Comparison of ENCODE assay signal across 9 mouse cellular contexts in the genomic region with DNA sequence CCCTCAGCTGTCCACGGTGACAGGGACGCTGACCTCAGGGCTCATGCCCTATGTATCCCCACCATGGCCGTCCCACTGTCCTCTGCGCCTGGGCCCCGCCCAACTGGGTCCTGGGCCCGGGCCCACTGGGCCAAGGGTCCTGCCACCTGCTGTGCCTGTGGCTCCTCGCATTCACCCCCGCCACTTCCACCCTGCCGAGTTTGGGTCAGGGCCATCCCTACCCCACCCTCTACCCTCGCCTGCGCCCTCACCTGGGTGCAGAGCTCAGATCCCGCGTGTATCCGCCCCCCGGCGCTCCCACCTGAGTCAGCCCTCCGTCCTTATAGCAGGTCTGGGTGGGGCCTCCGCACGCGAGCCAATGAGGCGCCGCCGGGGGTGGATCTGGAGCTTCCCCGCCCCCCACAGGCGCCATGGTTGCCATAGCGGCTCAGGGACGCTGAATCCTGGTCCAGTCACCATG. TPM values are rescaled to one million over a fixed set of nuclear protein-coding genes. Genes with fewer than 3 reads are reported as not detected.
A peak's percentile ranks its signal among the peaks of the same experiment; 100 is the strongest.
DNase-seq lines count a peak whose midpoint lies in the region; ATAC-seq and TF ChIP-seq lines count a peak whose summit lies in the region.
"Had no signal": no experiment of that assay in that cellular context is flagged by ENCODE, and none has a peak within 500 bp of the region (broad histone marks: within the 10 kb centered on the region; RNA-seq: fewer than 3 reads in every experiment).

Gene Plin5 (minus strand): TSS at position 346 of the 460 bp plus-strand sequence.

- WGBS in hindbrain, embryonic 16.5 days, result 2% methylated on average over 25 of the region's 27 CpGs
- WGBS in liver, adult 2 months, result 4% methylated on average over 27 of the region's 27 CpGs
- 1% methylated on average over 27 of the region's 27 CpGs for WGBS in midbrain, embryonic 15.5 days

- peak; percentile 60 for ATAC-seq in common myeloid progenitor, adult 5-6 weeks (replicated peaks; ENCODE audit: low read depth, poor library complexity, severe bottlenecking)
- ATAC-seq in hindbrain, embryonic 16.5 days, result peak; percentile 67
- ATAC-seq in midbrain, embryonic 15.5 days (replicated peaks), result 0 out of 2 replicates have a peak, but pooled peaks have one; percentile 27

- peak within 1 kb of the TSS; percentile 6; the same call in 1 of the 2 replicates for H3K9ac ChIP-seq in hindbrain, embryonic 16.5 days (ENCODE audit: low read depth, low read length)
- peak within 1 kb of the TSS; percentile 67 for H3K9ac ChIP-seq in liver, adult 2 months (ENCODE audit: low read depth, low read length)
- H3K9ac ChIP-seq in midbrain, embryonic 15.5 days, result no peak within 1 kb of the TSS

- TF ChIP-seq CTCF in left cerebral cortex, adult 2 months (IDR thresholded peaks at IDR 0.05), result no peak
- no peak for TF ChIP-seq CTCF in liver, adult 2 months (IDR thresholded peaks at IDR 0.05; ENCODE audit: low read depth, low read length)

- H3K27me3 ChIP-seq in hindbrain, embryonic 16.5 days (replicated peaks; ENCODE audit: control insufficient read depth, insufficient read depth, low read length), result peaks cover 29% of the 10 kb centered on the region
- H3K27me3 ChIP-seq in liver, adult 2 months (ENCODE audit: control insufficient read depth, insufficient read depth, low read length), result no peaks in the 10 kb centered on the region
- peaks cover 42% of the 10 kb centered on the region for H3K27me3 ChIP-seq in midbrain, embryonic 15.5 days (replicated peaks)

- H3K9me3 ChIP-seq in hindbrain, embryonic 16.5 days (ENCODE audit: control insufficient read depth, low read length), result peaks cover 4% of the 10 kb centered on the region
- peaks cover 2% of the 10 kb centered on the region; the same call in 1 of the 2 replicates for H3K9me3 ChIP-seq in midbrain, embryonic 15.5 days
- H3K9me3 ChIP-seq: G1E had no signal

- TF ChIP-seq POLR2A in liver, adult 2 months (IDR thresholded peaks at IDR 0.05; ENCODE audit: extremely low read depth, insufficient read depth, low read length), result peak; percentile 95

- peaks cover 8% of the 10 kb centered on the region for H3K4me1 ChIP-seq in hindbrain, embryonic 16.5 days (ENCODE audit: control insufficient read depth, insufficient read depth, low read depth, low read length)
- H3K4me1 ChIP-seq in liver, adult 2 months (ENCODE audit: control insufficient read depth, insufficient read depth, low read length), result peaks cover 29% of the 10 kb centered on the region
- peaks cover 6% of the 10 kb centered on the region for H3K4me1 ChIP-seq in midbrain, embryonic 15.5 days

- peak within 1 kb of the TSS; percentile 29; the same call in 1 of the 2 replicates for H3K4me3 ChIP-seq in left cerebral cortex, adult 2 months
- peak within 1 kb of the TSS; percentile 35 for H3K4me3 ChIP-seq in hindbrain, embryonic 16.5 days (ENCODE audit: low read length)
- peak within 1 kb of the TSS; percentile 57 for H3K4me3 ChIP-seq in liver, adult 2 months (ENCODE audit: insufficient read depth, low read depth, low read length)
- H3K4me3 ChIP-seq in midbrain, embryonic 15.5 days, result peak within 1 kb of the TSS; percentile 27

- peak within 1 kb of the TSS; percentile 50 for H3K4me2 ChIP-seq in hindbrain, embryonic 16.5 days (ENCODE audit: low read length)
- peak within 1 kb of the TSS; percentile 48 for H3K4me2 ChIP-seq in midbrain, embryonic 15.5 days

- H3K79me2 ChIP-seq in liver, adult 2 months (ENCODE audit: control insufficient read depth, insufficient read depth, low read length), result peaks cover 5% of the 10 kb centered on the region; the same call in 1 of the 2 replicates

- intact Hi-C loops in left cerebral cortex, adult 2 months (cut with DNase I), result no loop called here

- no peaks in the 10 kb centered on the region; the same call in 1 of the 2 replicates for H3K36me3 ChIP-seq in hindbrain, embryonic 16.5 days (ENCODE audit: control insufficient read depth, insufficient read depth, low read length)
- peaks cover 4% of the 10 kb centered on the region; the same call in 1 of the 2 replicates for H3K36me3 ChIP-seq in liver, adult 2 months (ENCODE audit: control insufficient read depth, insufficient read depth, low read length)
- no peaks in the 10 kb centered on the region for H3K36me3 ChIP-seq in midbrain, embryonic 15.5 days (replicated peaks)

- H3K27ac ChIP-seq in left cerebral cortex, adult 2 months, result no peak within 1 kb of the TSS
- H3K27ac ChIP-seq in hindbrain, embryonic 16.5 days (ENCODE audit: low read depth, low read length), result no peak within 1 kb of the TSS
- H3K27ac ChIP-seq in liver, adult 2 months (replicated peaks; ENCODE audit: insufficient read depth, low read depth, low read length), result peak within 1 kb of the TSS; percentile 85
- H3K27ac ChIP-seq in midbrain, embryonic 15.5 days, result no peak within 1 kb of the TSS

- DNase-seq in left cerebral cortex, adult 2 months (ENCODE audit: extremely low spot score in 1 of 2, low spot score in 2 of 2), result peak; percentile 56 to 63
- DNase-seq in left cerebral cortex, adult 11 months (ENCODE audit: low spot score), result no peak
- DNase-seq in gastrocnemius, postnatal 4 days (ENCODE audit: low spot score in 2 of 2), result peak in 1 of 2 experiments; percentile 64
- DNase-seq in liver, adult 2 months (ENCODE audit: extremely low read depth, low read depth, low spot score), result peak; percentile 89
- DNase-seq in B cell, adult 2 months, result no peak

RNA-seq across cellular contexts. Expression of gene Plin5, which starts in this region (rescaled TPM):
- total RNA-seq in left cerebral cortex, adult 2 months (2021), result under 1 TPM; 0.38 to 0.68 TPM
- not detected in 2 replicates for total RNA-seq in common myeloid progenitor, adult 5-6 weeks (2017)
- total RNA-seq in gastrocnemius, postnatal 4 days (2021), result 10 to 100 TPM; 25.7 to 29.7 TPM
- 2.4 and 3.4 TPM in 2 replicates for polyA plus RNA-seq in hindbrain, embryonic 16.5 days (2015; fragmentation: Nextera tagmentation; extraction: Ambion mirVana)
- total RNA-seq in liver, adult 2 months (2014; rRNA removed), result 19.2 and 24.6 TPM in 2 replicates
- 42.7 and 58.2 TPM in 2 replicates for polyA plus RNA-seq in liver, adult 2 months (2012; rRNA removed)
- polyA plus RNA-seq in midbrain, embryonic 15.5 days (2015; fragmentation: Nextera tagmentation; extraction: Ambion mirVana), result 1.9 and 2.1 TPM in 2 replicates
- total RNA-seq: G1E had no signal
- polyA plus RNA-seq: G1E had no signal

Comparison
In these comparisons a context has a peak if more than half of its experiments do, and no peak if none do; other contexts are left out.
1. RNA of gene Plin5 (total RNA-seq): 25.7 to 29.7 TPM in gastrocnemius, postnatal 4 days and 19.2 to 24.6 TPM in liver, adult 2 months; 0.38 to 0.68 TPM in left cerebral cortex, adult 2 months and not detected in common myeloid progenitor, adult 5-6 weeks; every median in the first group is over 10 times any median in the second.
2. Peak in DNase-seq and H3K4me3 ChIP-seq in left cerebral cortex, adult 2 months; RNA of the gene not detected or under 1 TPM.
3. Peak in ATAC-seq in common myeloid progenitor, adult 5-6 weeks; RNA of the gene not detected or under 1 TPM.
4. Peak in every context shown above with its lines, with median percentiles within 50 percentile points of each other: H3K4me3 ChIP-seq and ATAC-seq.